18 mouse cellular contexts compared by ENCODE assay signal in the genomic region with DNA sequence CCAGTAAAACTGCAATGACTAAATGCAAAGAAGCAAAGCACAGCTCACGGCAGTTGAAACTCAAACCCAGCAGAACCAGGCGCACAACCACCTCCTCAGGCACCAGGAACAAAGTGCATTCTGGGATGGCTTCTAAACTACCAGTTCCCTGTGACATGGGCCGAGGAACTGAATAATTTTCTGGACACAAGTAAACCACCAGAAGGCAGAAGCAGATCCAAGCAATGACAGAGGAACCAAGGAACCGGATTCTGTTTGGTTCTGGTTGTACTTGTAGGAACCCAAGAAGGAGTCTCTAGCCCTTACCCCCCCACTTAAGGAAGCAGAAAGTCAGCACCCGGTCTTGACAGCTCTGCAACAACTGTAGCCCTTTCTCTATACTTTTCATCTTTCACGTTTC. TPM values are rescaled to one million over a fixed set of nuclear protein-coding genes. Genes with fewer than 3 reads are reported as not detected.
DNase-seq lines count a peak whose midpoint lies in the region; ATAC-seq and TF ChIP-seq lines count a peak whose summit lies in the region.
"Had no signal": no experiment of that assay in that cellular context is flagged by ENCODE, and none has a peak within 500 bp of the region (broad histone marks: within the 10 kb centered on the region; RNA-seq: fewer than 3 reads in every experiment).

No protein-coding gene starts in this region.

- intact Hi-C loops in heart, adult 2 months (cut with DNase I), result loop anchor here (10.0 kb wide), 1 partner anchor 912 kb away; the partner anchor contains the start of genes Brix1 and Rad1
- intact Hi-C loops in left cerebral cortex, adult 2 months (cut with DNase I), result loop anchor here (5.0 kb wide), 1 partner anchor 359 kb away; the partner anchor contains the start of gene Rxfp3
- intact Hi-C loops in left cerebral cortex, postnatal 4 days (cut with DNase I), result no loop called here

- peaks cover 7% of the 10 kb centered on the region for H3K4me1 ChIP-seq in heart, adult 2 months (ENCODE audit: control insufficient read depth, insufficient read depth, low read length)
- H3K4me1 ChIP-seq in heart, embryonic 11.5 days (ENCODE audit: control insufficient read depth, insufficient read depth, low read length), result peaks cover 12% of the 10 kb centered on the region

- H3K4me2 ChIP-seq in heart, embryonic 11.5 days, result no peak overlapping the region
- H3K4me2 ChIP-seq: forebrain, embryonic 13.5 days; hindbrain, embryonic 12.5 days had no signal

- no peak for TF ChIP-seq EP300 in heart, adult 2 months (IDR thresholded peaks at IDR 0.05; ENCODE audit: insufficient read depth, low read depth, low read length)

- no peak overlapping the region for H3K9ac ChIP-seq in heart, adult 2 months (ENCODE audit: low read depth, low read length)
- no peak overlapping the region for H3K9ac ChIP-seq in heart, embryonic 11.5 days (ENCODE audit: low read depth, low read length)
- H3K9ac ChIP-seq: forebrain, embryonic 13.5 days; forebrain, postnatal 0 days; hindbrain, embryonic 12.5 days had no signal

- H3K27ac ChIP-seq in heart, adult 2 months, result no peak overlapping the region
- no peak overlapping the region for H3K27ac ChIP-seq in heart, embryonic 11.5 days (ENCODE audit: low read depth, low read length)
- H3K27ac ChIP-seq in left cerebral cortex, adult 2 months, result no peak overlapping the region
- H3K27ac ChIP-seq: embryonic facial prominence, embryonic 10.5 days; forebrain, embryonic 13.5 days; hindbrain, embryonic 12.5 days had no signal

- H3K79me2 ChIP-seq in heart, adult 2 months (replicated peaks; ENCODE audit: control insufficient read depth, insufficient read depth, low read length), result peaks cover 3% of the 10 kb centered on the region; the same call in 1 of the 2 replicates

- no peaks in the 10 kb centered on the region for H3K36me3 ChIP-seq in heart, adult 2 months (ENCODE audit: control insufficient read depth, insufficient read depth, low read length)
- H3K36me3 ChIP-seq in heart, embryonic 11.5 days (ENCODE audit: control insufficient read depth, insufficient read depth, low read length), result peaks cover 20% of the 10 kb centered on the region

- TF ChIP-seq CTCF in heart, adult 2 months (IDR thresholded peaks at IDR 0.05), result peak; percentile 22; the same call in 1 of the 2 replicates
- peak; percentile 24 for TF ChIP-seq CTCF in left cerebral cortex, adult 2 months (IDR thresholded peaks at IDR 0.05)

- 86% methylated on average over 6 of the region's 6 CpGs for WGBS in heart, adult 2 months
- WGBS in heart, embryonic 11.5 days (ENCODE audit: insufficient replicate concordance), result 89% methylated on average over 6 of the region's 6 CpGs

- H3K9me3 ChIP-seq in heart, embryonic 11.5 days (replicated peaks; ENCODE audit: control insufficient read depth, low read length), result no peaks in the 10 kb centered on the region
- H3K9me3 ChIP-seq: embryonic facial prominence, embryonic 10.5 days; forebrain, embryonic 13.5 days; hindbrain, embryonic 12.5 days had no signal

- no peak for ATAC-seq in heart, embryonic 11.5 days (replicated peaks; ENCODE audit: insufficient number of reproducible peaks, low FRiP score, low TSS enrichment)
- ATAC-seq in cerebellum, adult (ENCODE audit: insufficient number of reproducible peaks, low FRiP score, low TSS enrichment), result no peak
- ATAC-seq: forebrain, embryonic 13.5 days; forebrain, postnatal 0 days; hindbrain, embryonic 16.5 days had no signal

- TF ChIP-seq POLR2A in heart, adult 2 months (IDR thresholded peaks at IDR 0.05; ENCODE audit: insufficient read depth, low read depth, low read length), result no peak

- no peaks in the 10 kb centered on the region for H3K27me3 ChIP-seq in heart, adult 2 months (ENCODE audit: control insufficient read depth, insufficient read depth, low read length)
- no peaks in the 10 kb centered on the region for H3K27me3 ChIP-seq in heart, embryonic 11.5 days (ENCODE audit: control insufficient read depth, insufficient read depth, low read length)
- H3K27me3 ChIP-seq: forebrain, embryonic 13.5 days; hindbrain, embryonic 12.5 days had no signal

- DNase-seq in heart, adult 2 months, result no peak
- no peak for DNase-seq in left cerebral cortex, adult 2 months (ENCODE audit: extremely low spot score in 1 of 2, low spot score in 2 of 2)
- DNase-seq in left cerebral cortex, postnatal 4 days, result no peak
- peak; percentile 62 for DNase-seq in NIH3T3 (ENCODE audit: low read depth)
- no peak for DNase-seq in urinary bladder, postnatal 10 days (ENCODE audit: low spot score)
- DNase-seq: adrenal gland, postnatal 14 days; cerebellum, adult 2 months; cerebellum, postnatal 10 days; forebrain, postnatal 0 days; gastrocnemius, postnatal 25 days; heart, postnatal 10 days; heart, postnatal 4 days had no signal

- no peak overlapping the region for H3K4me3 ChIP-seq in heart, adult 2 months
- no peak overlapping the region for H3K4me3 ChIP-seq in heart, embryonic 11.5 days (ENCODE audit: low read depth, low read length)
- H3K4me3 ChIP-seq in left cerebral cortex, adult 2 months, result no peak overlapping the region
- H3K4me3 ChIP-seq: embryonic facial prominence, embryonic 10.5 days; forebrain, embryonic 13.5 days; hindbrain, embryonic 12.5 days had no signal

RNA-seq across cellular contexts. Expression of gene Tars, which starts 3.0 kb away (rescaled TPM):
- 10 to 100 TPM; 19.0 to 24.5 TPM for total RNA-seq in heart, adult 2 months (2021)
- polyA plus RNA-seq in heart, adult 2 months (2012; rRNA removed), result 7.8 and 12.1 TPM in 2 replicates
- 51.6 and 52.0 TPM in 2 replicates for polyA plus RNA-seq in heart, embryonic 11.5 days (2014; fragmentation: Nextera tagmentation; extraction: Ambion mirVana)
- total RNA-seq in left cerebral cortex, adult 2 months (2021), result 10 to 100 TPM; 31.9 to 39.7 TPM
- 10 to 100 TPM; 38.7 to 44.8 TPM for total RNA-seq in left cerebral cortex, postnatal 4 days (2021)
